Mouse (Mus musculus): ENCODE data around the gene Mapk1. TPM values are rescaled to one million over a fixed set of nuclear protein-coding genes. Genes with fewer than 3 reads are reported as not detected.

Mapk1 gene
- polyA plus RNA-seq (2015; fragmentation: Nextera tagmentation; extraction: Ambion mirVana): 182 and 189 TPM in 2 replicates

- H3K9ac ChIP-seq (ENCODE audit: low read depth, low read length): peak within 1 kb of the TSS; percentile 90
- 1% methylated on average over 35 of the region's 35 CpGs for WGBS
- no peaks in the 10 kb centered on the region for H3K27me3 ChIP-seq (ENCODE audit: control insufficient read depth, insufficient read depth, low read depth, low read length)
- H3K4me2 ChIP-seq (ENCODE audit: low read length): peak within 1 kb of the TSS; percentile 70
- H3K27ac ChIP-seq (ENCODE audit: low read length): peak within 1 kb of the TSS; percentile 97
- H3K4me1 ChIP-seq (ENCODE audit: control insufficient read depth, insufficient read depth, low read length): peaks cover 25% of the 10 kb centered on the region
- peak; percentile 98 for ATAC-seq
- no peaks in the 10 kb centered on the region for H3K9me3 ChIP-seq (replicated peaks; ENCODE audit: control insufficient read depth, low read length, poor library complexity, severe bottlenecking)
- H3K4me3 ChIP-seq (ENCODE audit: low read depth, low read length): peak within 1 kb of the TSS; percentile 98
- no peaks in the 10 kb centered on the region for H3K36me3 ChIP-seq (ENCODE audit: control insufficient read depth, insufficient read depth, low read length)
Measured at GRCm38 (mm10) chr16:16983131-16983533, at the start of gene Mapk1. Mapk1 (plus strand) TSS chr16:16983382.

GRCm38 (mm10) chr16:16939543-16939942, 43.6 kb upstream of the Mapk1 start:
- Histone ChIP-seq H3K9ac (ENCODE audit: low read depth, low read length) (no peak overlapping the region), H3K4me1 (ENCODE audit: control insufficient read depth, insufficient read depth, low read length) (no peaks in the 10 kb centered on the region), H3K27ac (ENCODE audit: low read length) (no peak overlapping the region), H3K4me3 (ENCODE audit: low read depth, low read length) (no peak overlapping the region), H3K36me3 (ENCODE audit: control insufficient read depth, insufficient read depth, low read length) (no peaks in the 10 kb centered on the region), H3K27me3 (ENCODE audit: control insufficient read depth, insufficient read depth, low read depth, low read length) (no peaks in the 10 kb centered on the region), H3K4me2 (ENCODE audit: low read length) (no peak overlapping the region), H3K9me3 (replicated peaks; ENCODE audit: control insufficient read depth, low read length, poor library complexity, severe bottlenecking) (no peaks in the 10 kb centered on the region)
- 95% methylated on average over 9 of the region's 9 CpGs for WGBS
- no peak for ATAC-seq

DNA sequence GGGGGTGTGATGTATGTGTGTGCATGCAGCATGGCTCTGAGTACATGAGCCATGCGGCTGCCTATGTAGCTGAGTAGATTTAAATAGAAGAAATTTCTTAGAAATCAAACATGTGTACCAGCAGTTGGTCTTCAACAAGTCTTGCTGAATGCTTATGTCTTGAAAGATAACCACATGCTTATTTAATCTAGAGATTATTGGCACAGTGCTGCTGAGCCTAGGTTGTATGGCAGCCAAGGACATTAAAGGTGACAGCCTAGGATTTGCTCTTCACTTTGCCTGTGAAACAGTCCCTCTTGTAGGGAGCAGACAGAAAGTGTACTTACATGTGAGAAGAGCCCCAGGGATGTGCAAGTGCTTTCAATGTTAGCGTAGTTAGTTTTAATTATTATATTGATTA, 42.1 kb upstream of the Mapk1 start:
- Histone ChIP-seq H3K27ac (ENCODE audit: low read length) (no peak overlapping the region), H3K4me1 (ENCODE audit: control insufficient read depth, insufficient read depth, low read length) (no peaks in the 10 kb centered on the region), H3K9ac (ENCODE audit: low read depth, low read length) (no peak overlapping the region), H3K36me3 (ENCODE audit: control insufficient read depth, insufficient read depth, low read length) (no peaks in the 10 kb centered on the region), H3K4me3 (ENCODE audit: low read depth, low read length) (no peak overlapping the region), H3K4me2 (ENCODE audit: low read length) (no peak overlapping the region), H3K27me3 (ENCODE audit: control insufficient read depth, insufficient read depth, low read depth, low read length) (no peaks in the 10 kb centered on the region), H3K9me3 (replicated peaks; ENCODE audit: control insufficient read depth, low read length, poor library complexity, severe bottlenecking) (no peaks in the 10 kb centered on the region)
- 93% methylated on average over 2 of the region's 2 CpGs for WGBS
- no peak for ATAC-seq

DNA sequence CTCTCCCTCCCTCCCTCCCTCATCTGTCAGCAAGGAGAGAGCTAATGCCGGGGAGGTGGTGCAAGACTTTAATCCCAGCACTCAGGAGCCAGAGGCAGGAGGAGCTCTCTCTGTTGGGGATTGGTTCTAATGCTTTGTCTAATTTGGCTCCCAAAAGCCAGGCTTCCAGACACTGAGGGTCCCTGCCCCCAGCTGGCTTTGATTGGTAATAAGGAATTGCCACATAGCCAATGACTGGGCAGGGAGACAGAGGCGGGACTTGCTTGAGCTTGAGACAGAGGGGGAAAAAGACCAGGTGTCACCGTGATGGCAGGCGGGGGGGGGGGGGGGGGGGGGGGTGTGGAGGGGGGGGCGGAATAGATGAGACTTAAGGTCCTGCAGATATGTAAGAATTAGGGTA, 24.6 kb upstream of the Mapk1 start:
- Histone ChIP-seq H3K9me3 (replicated peaks; ENCODE audit: control insufficient read depth, low read length, poor library complexity, severe bottlenecking) (no peaks in the 10 kb centered on the region), H3K9ac (ENCODE audit: low read depth, low read length) (no peak overlapping the region), H3K4me3 (ENCODE audit: low read depth, low read length) (no peak overlapping the region), H3K4me2 (ENCODE audit: low read length) (no peak overlapping the region), H3K27ac (ENCODE audit: low read length) (no peak overlapping the region), H3K4me1 (ENCODE audit: control insufficient read depth, insufficient read depth, low read length) (no peaks in the 10 kb centered on the region), H3K36me3 (ENCODE audit: control insufficient read depth, insufficient read depth, low read length) (no peaks in the 10 kb centered on the region), H3K27me3 (ENCODE audit: control insufficient read depth, insufficient read depth, low read depth, low read length) (no peaks in the 10 kb centered on the region)
- ATAC-seq: no peak
- WGBS: 6% methylated on average over 1 of the region's 5 CpGs

DNA sequence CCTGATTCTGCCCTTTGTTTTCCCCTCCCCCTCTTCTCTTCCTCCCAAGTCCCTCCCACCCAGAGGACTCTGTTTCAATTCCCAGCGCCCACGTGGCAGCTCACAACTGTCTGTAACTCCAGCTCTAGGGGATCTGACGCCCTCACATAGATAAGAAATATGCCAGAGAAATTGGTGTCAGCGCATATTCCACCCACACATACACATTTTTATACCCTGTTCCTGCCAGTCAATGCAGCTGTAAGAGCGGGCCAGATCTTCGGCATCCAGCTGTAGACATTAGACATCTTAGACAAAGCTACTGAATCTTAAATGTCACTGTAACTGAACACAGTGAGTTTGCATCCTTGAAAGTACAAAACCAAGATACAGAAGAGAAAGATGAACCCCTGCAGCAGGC, 23.3 kb upstream of the Mapk1 start:
- Histone ChIP-seq H3K4me2 (ENCODE audit: low read length) (no peak overlapping the region), H3K27ac (ENCODE audit: low read length) (no peak overlapping the region), H3K9me3 (replicated peaks; ENCODE audit: control insufficient read depth, low read length, poor library complexity, severe bottlenecking) (no peaks in the 10 kb centered on the region), H3K27me3 (ENCODE audit: control insufficient read depth, insufficient read depth, low read depth, low read length) (no peaks in the 10 kb centered on the region), H3K4me3 (ENCODE audit: low read depth, low read length) (no peak overlapping the region), H3K4me1 (ENCODE audit: control insufficient read depth, insufficient read depth, low read length) (no peaks in the 10 kb centered on the region), H3K9ac (ENCODE audit: low read depth, low read length) (no peak overlapping the region), H3K36me3 (ENCODE audit: control insufficient read depth, insufficient read depth, low read length) (no peaks in the 10 kb centered on the region)
- WGBS: 89% methylated on average over 6 of the region's 6 CpGs
- no peak for ATAC-seq

DNA sequence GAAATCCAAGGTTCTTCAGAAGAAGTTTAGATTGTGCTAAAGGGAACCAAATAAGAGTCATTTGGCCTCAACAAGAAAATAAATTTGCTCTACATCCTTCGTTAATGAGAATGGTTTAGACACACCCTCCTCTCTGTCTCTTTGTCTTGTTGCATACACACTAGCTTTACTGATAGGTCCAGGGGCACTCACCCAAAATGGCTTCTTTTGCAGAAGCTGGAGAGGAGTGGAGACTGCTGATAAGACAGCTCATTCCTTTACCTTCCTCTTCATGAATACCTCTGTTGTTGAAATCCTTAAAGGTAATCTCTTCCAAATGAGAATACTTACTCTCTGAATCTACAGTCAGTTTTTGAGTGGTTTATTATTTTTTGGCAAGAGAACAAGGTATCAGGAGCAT, 18.0 kb upstream of the Mapk1 start:
- ATAC-seq: no peak
- Histone ChIP-seq H3K4me1 (ENCODE audit: control insufficient read depth, insufficient read depth, low read length) (no peaks in the 10 kb centered on the region), H3K9ac (ENCODE audit: low read depth, low read length) (no peak overlapping the region), H3K9me3 (replicated peaks; ENCODE audit: control insufficient read depth, low read length, poor library complexity, severe bottlenecking) (no peaks in the 10 kb centered on the region), H3K27ac (ENCODE audit: low read length) (no peak overlapping the region), H3K36me3 (ENCODE audit: control insufficient read depth, insufficient read depth, low read length) (no peaks in the 10 kb centered on the region), H3K27me3 (ENCODE audit: control insufficient read depth, insufficient read depth, low read depth, low read length) (no peaks in the 10 kb centered on the region), H3K4me2 (ENCODE audit: low read length) (no peak overlapping the region), H3K4me3 (ENCODE audit: low read depth, low read length) (no peak overlapping the region)
- 72% methylated on average over 1 of the region's 1 CpGs for WGBS

GRCm38 (mm10) chr16:16966290-16966689, 16.9 kb upstream of the Mapk1 start:
- Histone ChIP-seq H3K36me3 (ENCODE audit: control insufficient read depth, insufficient read depth, low read length) (no peaks in the 10 kb centered on the region), H3K9me3 (replicated peaks; ENCODE audit: control insufficient read depth, low read length, poor library complexity, severe bottlenecking) (no peaks in the 10 kb centered on the region), H3K4me2 (ENCODE audit: low read length) (no peak overlapping the region), H3K4me3 (ENCODE audit: low read depth, low read length) (no peak overlapping the region), H3K9ac (ENCODE audit: low read depth, low read length) (no peak overlapping the region), H3K4me1 (ENCODE audit: control insufficient read depth, insufficient read depth, low read length) (no peaks in the 10 kb centered on the region), H3K27me3 (ENCODE audit: control insufficient read depth, insufficient read depth, low read depth, low read length) (no peaks in the 10 kb centered on the region), H3K27ac (ENCODE audit: low read length) (no peak overlapping the region)
- ATAC-seq: no peak

DNA sequence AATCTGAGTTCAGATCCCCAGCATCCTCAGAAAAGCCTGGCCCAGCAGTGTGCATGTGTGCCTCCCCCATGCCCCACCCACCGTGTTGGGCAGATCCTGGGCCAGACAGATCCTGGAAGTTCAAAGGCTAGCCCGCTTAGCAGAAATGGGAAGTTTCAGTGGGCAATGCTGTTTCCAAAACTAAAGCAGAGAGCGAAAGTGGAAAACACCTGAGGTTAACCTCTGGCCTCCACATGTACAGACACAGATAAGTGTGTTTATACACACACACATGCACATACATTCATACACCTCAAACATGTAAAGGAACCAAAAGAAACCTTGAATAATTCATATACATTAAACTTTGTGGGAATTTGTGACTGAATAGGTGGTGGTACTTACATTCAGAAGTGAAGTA, 5.1 kb upstream of the Mapk1 start:
- Histone ChIP-seq H3K36me3 (ENCODE audit: control insufficient read depth, insufficient read depth, low read length) (no peaks in the 10 kb centered on the region), H3K4me3 (ENCODE audit: low read depth, low read length) (no peak overlapping the region), H3K27ac (ENCODE audit: low read length) (no peak overlapping the region), H3K9ac (ENCODE audit: low read depth, low read length) (no peak overlapping the region), H3K9me3 (replicated peaks; ENCODE audit: control insufficient read depth, low read length, poor library complexity, severe bottlenecking) (0 out of 2 replicates have a peak, but pooled peaks cover 2% of the 10 kb centered on the region), H3K4me1 (ENCODE audit: control insufficient read depth, insufficient read depth, low read length) (peaks cover 3% of the 10 kb centered on the region; the same call in 1 of the 2 replicates), H3K4me2 (ENCODE audit: low read length) (no peak overlapping the region), H3K27me3 (ENCODE audit: control insufficient read depth, insufficient read depth, low read depth, low read length) (no peaks in the 10 kb centered on the region)
- ATAC-seq: no peak
- WGBS: 88% methylated on average over 3 of the region's 3 CpGs

GRCm38 (mm10) chr16:16978765-16979164, 4.4 kb upstream of the Mapk1 start:
- H3K4me1 ChIP-seq (ENCODE audit: control insufficient read depth, insufficient read depth, low read length): peaks cover 3% of the 10 kb centered on the region; the same call in 1 of the 2 replicates
- WGBS: 91% methylated on average over 2 of the region's 2 CpGs
- ATAC-seq: no peak

More at GRCm38 (mm10) chr16:16978765-16979164, 4.4 kb upstream of the Mapk1 start:
- H3K36me3 ChIP-seq (ENCODE audit: control insufficient read depth, insufficient read depth, low read length): no peaks in the 10 kb centered on the region
- no peak overlapping the region for H3K4me2 ChIP-seq (ENCODE audit: low read length)
- 0 out of 2 replicates have a peak, but pooled peaks cover 2% of the 10 kb centered on the region for H3K9me3 ChIP-seq (replicated peaks; ENCODE audit: control insufficient read depth, low read length, poor library complexity, severe bottlenecking)
- H3K9ac ChIP-seq (ENCODE audit: low read depth, low read length): no peak overlapping the region
- H3K27ac ChIP-seq (ENCODE audit: low read length): no peak overlapping the region
- no peak overlapping the region for H3K4me3 ChIP-seq (ENCODE audit: low read depth, low read length)
- H3K27me3 ChIP-seq (ENCODE audit: control insufficient read depth, insufficient read depth, low read depth, low read length): no peaks in the 10 kb centered on the region

All from midbrain, embryonic 16.5 days (tissue).